26 mouse cellular contexts compared by ENCODE assay signal in the genomic region with DNA sequence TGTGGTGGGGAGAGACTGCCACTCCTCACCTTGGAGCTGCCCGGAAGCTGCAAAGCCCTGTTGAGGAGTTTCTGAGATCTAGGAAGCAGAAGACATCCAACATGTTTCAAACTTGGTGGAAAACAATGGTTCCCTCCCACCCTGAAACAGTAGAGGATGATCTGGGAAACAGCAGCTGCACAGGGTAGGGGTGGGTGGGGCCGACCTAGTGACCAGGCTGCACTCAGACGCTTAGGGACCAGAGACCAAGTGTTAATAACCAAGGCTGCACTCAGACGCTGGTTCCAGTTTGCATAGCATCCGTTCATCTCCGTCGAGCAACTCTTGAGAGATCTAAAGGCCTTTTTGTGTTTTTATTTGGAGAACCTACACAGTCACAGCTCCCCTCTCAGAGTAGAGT.
A peak's percentile ranks its signal among the peaks of the same experiment; 100 is the strongest.
DNase-seq lines count a peak whose midpoint lies in the region; ATAC-seq and TF ChIP-seq lines count a peak whose summit lies in the region.
"Had no signal": no experiment of that assay in that cellular context is flagged by ENCODE, and none has a peak within 500 bp of the region (broad histone marks: within the 10 kb centered on the region; RNA-seq: fewer than 3 reads in every experiment).

No protein-coding gene starts in this region.

- DNase-seq in heart, embryonic 10.5 days (ENCODE audit: low spot score), result peak; percentile 61
- DNase-seq in heart, adult 9 months (ENCODE audit: low spot score in 2 of 2), result no peak
- peak; percentile 56 for DNase-seq in retina, embryonic 14.5 days (ENCODE audit: low spot score)
- DNase-seq in left cerebral cortex, adult 8-10 months (ENCODE audit: low spot score in 2 of 2), result no peak
- DNase-seq: adrenal gland, postnatal 10 days; cerebellum, adult 8-10 months; cerebellum, postnatal 36 days; heart, postnatal 36 days; kidney, adult 8-10 months; kidney, postnatal 25 days; layer of hippocampus, postnatal 36 days; liver; lung, adult 2 months; lung, postnatal 10 days; thymus, postnatal 4 days had no signal

- H3K27ac ChIP-seq in heart, embryonic 10.5 days, result no peak overlapping the region
- peak overlapping the region; percentile 25; the same call in 1 of the 2 replicates for H3K27ac ChIP-seq in kidney, embryonic 16.5 days (ENCODE audit: low read length)
- H3K27ac ChIP-seq in kidney, embryonic 14.5 days (ENCODE audit: low read depth, low read length), result no peak overlapping the region
- peak overlapping the region; percentile 15; the same call in 1 of the 2 replicates for H3K27ac ChIP-seq in embryonic fibroblast, embryonic 13.5 days (ENCODE audit: insufficient read depth, low read length)
- H3K27ac ChIP-seq: embryonic facial prominence, embryonic 12.5 days; forebrain, embryonic 10.5 days; liver, embryonic 14.5 days; macrophage had no signal

- TF ChIP-seq CTCF in embryonic fibroblast, embryonic 13.5 days (IDR thresholded peaks at IDR 0.05; ENCODE audit: borderline replicate concordance, insufficient read depth, low read length), result no peak

- WGBS in heart, embryonic 10.5 days, result 77% methylated on average over 7 of the region's 7 CpGs
- 29% methylated on average over 7 of the region's 7 CpGs for WGBS in kidney, embryonic 16.5 days
- 24% methylated on average over 7 of the region's 7 CpGs for WGBS in kidney, embryonic 14.5 days

- peaks cover 21% of the 10 kb centered on the region for H3K4me1 ChIP-seq in heart, embryonic 10.5 days
- H3K4me1 ChIP-seq in kidney, embryonic 16.5 days (ENCODE audit: insufficient read depth, low read length), result peaks cover 38% of the 10 kb centered on the region
- H3K4me1 ChIP-seq in kidney, embryonic 14.5 days (ENCODE audit: control insufficient read depth, insufficient read depth, low read length), result peaks cover 50% of the 10 kb centered on the region
- H3K4me1 ChIP-seq in embryonic fibroblast, embryonic 13.5 days (ENCODE audit: control insufficient read depth, insufficient read depth, low read length), result peaks cover 13% of the 10 kb centered on the region

- H3K4me2 ChIP-seq in kidney, embryonic 16.5 days (replicated peaks; ENCODE audit: low read depth, low read length), result no peak overlapping the region
- no peak overlapping the region for H3K4me2 ChIP-seq in kidney, embryonic 14.5 days (replicated peaks; ENCODE audit: low read depth, low read length)
- H3K4me2 ChIP-seq: embryonic facial prominence, embryonic 12.5 days; heart, embryonic 11.5 days had no signal

- no peak for TF ChIP-seq POLR2A in embryonic fibroblast, embryonic 13.5 days (IDR thresholded peaks at IDR 0.05; ENCODE audit: low read depth, low read length)

- peaks cover 5% of the 10 kb centered on the region; the same call in 1 of the 2 replicates for H3K9me3 ChIP-seq in heart, embryonic 10.5 days
- peaks cover 6% of the 10 kb centered on the region; the same call in 1 of the 2 replicates for H3K9me3 ChIP-seq in kidney, embryonic 16.5 days (ENCODE audit: low read length)
- H3K9me3 ChIP-seq in kidney, embryonic 14.5 days (ENCODE audit: control insufficient read depth, low read length), result 0 out of 2 replicates have a peak, but pooled peaks cover 5% of the 10 kb centered on the region

- H3K9ac ChIP-seq in kidney, embryonic 16.5 days (replicated peaks; ENCODE audit: low read length), result no peak overlapping the region
- no peak overlapping the region for H3K9ac ChIP-seq in kidney, embryonic 14.5 days (ENCODE audit: low read depth, low read length)
- H3K9ac ChIP-seq: embryonic facial prominence, embryonic 12.5 days; liver, embryonic 14.5 days had no signal

- H3K4me3 ChIP-seq in heart, embryonic 10.5 days, result no peak overlapping the region
- no peak overlapping the region for H3K4me3 ChIP-seq in kidney, embryonic 16.5 days (ENCODE audit: low read length)
- no peak overlapping the region for H3K4me3 ChIP-seq in kidney, embryonic 14.5 days (ENCODE audit: low read length)
- no peak overlapping the region for H3K4me3 ChIP-seq in embryonic fibroblast, embryonic 13.5 days (ENCODE audit: insufficient read depth, low read length)
- H3K4me3 ChIP-seq: embryonic facial prominence, embryonic 12.5 days; forebrain, embryonic 10.5 days had no signal

- H3K36me3 ChIP-seq in heart, embryonic 10.5 days, result peaks cover 19% of the 10 kb centered on the region
- no peaks in the 10 kb centered on the region for H3K36me3 ChIP-seq in kidney, embryonic 16.5 days (ENCODE audit: insufficient read depth, low read length)
- no peaks in the 10 kb centered on the region for H3K36me3 ChIP-seq in kidney, embryonic 14.5 days (ENCODE audit: control insufficient read depth, insufficient read depth, low read length)
- H3K36me3 ChIP-seq: embryonic facial prominence, embryonic 12.5 days had no signal

- peaks cover 3% of the 10 kb centered on the region; the same call in 1 of the 2 replicates for H3K27me3 ChIP-seq in heart, embryonic 10.5 days (ENCODE audit: insufficient read depth, poor library complexity, severe bottlenecking)
- H3K27me3 ChIP-seq in kidney, embryonic 16.5 days (ENCODE audit: insufficient read depth, low read length), result no peaks in the 10 kb centered on the region
- H3K27me3 ChIP-seq in kidney, embryonic 14.5 days (ENCODE audit: control insufficient read depth, insufficient read depth, low read length), result no peaks in the 10 kb centered on the region
- H3K27me3 ChIP-seq: embryonic facial prominence, embryonic 12.5 days; Patski had no signal

- ATAC-seq in kidney, embryonic 16.5 days (ENCODE audit: low FRiP score, low TSS enrichment), result no peak
- no peak; the same call in 1 of the 2 replicates for ATAC-seq in kidney, embryonic 14.5 days (ENCODE audit: low FRiP score, low TSS enrichment)
- ATAC-seq: forebrain, embryonic 16.5 days; intestine, embryonic 16.5 days; Patski had no signal

Comparison
In these comparisons a context has a peak if more than half of its experiments do, and no peak if none do; other contexts are left out.
1. DNase-seq: peak in heart, embryonic 10.5 days (single experiment) and retina, embryonic 14.5 days (single experiment); none in heart, adult 9 months (0 of 2) and left cerebral cortex, adult 8-10 months (0 of 2).
2. H3K27ac ChIP-seq: peak in kidney, embryonic 16.5 days (single experiment) and embryonic fibroblast, embryonic 13.5 days (single experiment); none in heart, embryonic 10.5 days (single experiment) and kidney, embryonic 14.5 days (single experiment).